Mouse (Mus musculus) intestine, embryonic 16.5 days (tissue): Measurements from ENCODE around the gene Sik1. TPM values are rescaled to one million over a fixed set of nuclear protein-coding genes. Genes with fewer than 3 reads are reported as not detected.

ENCODE experiments used
- ATAC-seq: fragments of 200-750 bp; cut with Nextera tagmentation; 2 replicates; pipeline ENCODE4 v1.8.0; 2017; ENCODE audit warnings: moderate TSS enrichment, moderate library complexity
- H3K27ac ChIP-seq: fragments of 300-500 bp; sonication (generic); 2 replicates; pipeline ENCODE4 v1.5.1; 2014; ENCODE audit warnings: mild to moderate bottlenecking, low read length
- H3K27me3 ChIP-seq: fragments of 300-500 bp; sonication (generic); replicated peaks from 2 replicates; pipeline ENCODE4 v1.6.1; 2014; ENCODE audit warnings: low read length, control low read depth, mixed read lengths; ENCODE audit not compliant: control insufficient read depth, insufficient read depth
- H3K36me3 ChIP-seq: fragments of 300-500 bp; sonication (generic); 2 replicates; pipeline ENCODE4 v1.6.1; 2014; ENCODE audit warnings: low read length, control low read depth; ENCODE audit not compliant: control insufficient read depth, insufficient read depth
- H3K4me1 ChIP-seq: fragments of 300-500 bp; sonication (generic); 2 replicates; pipeline ENCODE4 v1.6.1; 2014; ENCODE audit warnings: low read length, control low read depth, mixed read lengths; ENCODE audit not compliant: control insufficient read depth, insufficient read depth
- H3K4me2 ChIP-seq: fragments of 300-500 bp; sonication (generic); 2 replicates; pipeline ENCODE4 v1.6.1; 2014; ENCODE audit warnings: low read depth, low read length, control low read depth
- H3K4me3 ChIP-seq: fragments of 300-500 bp; sonication (generic); 2 replicates; pipeline ENCODE4 v1.5.1; 2014; ENCODE audit warnings: mild to moderate bottlenecking, low read length
- H3K9ac ChIP-seq: fragments of 300-500 bp; sonication (generic); 2 replicates; pipeline ENCODE4 v1.6.1; 2014; ENCODE audit warnings: low read depth, low read length
- H3K9me3 ChIP-seq: fragments of 300-500 bp; sonication (generic); 2 replicates; pipeline ENCODE4 v1.6.1; 2016; ENCODE audit warnings: low read length, control low read depth; ENCODE audit not compliant: control insufficient read depth
- WGBS: fragments of 180-500 bp; shearing (Covaris S2); extraction: QIAGEN DNeasy Blood & Tissue Kit; methylation state at CpG from one replicate; pipeline ENCODE4 v1.1.7; 2014; 5-methylcytosine and 5-hydroxymethylcytosine counted together
- polyA plus RNA-seq: library from polyadenylated mRNA; unstranded; fragments of >200 nt; fragmentation: Nextera tagmentation; extraction: Ambion mirVana; gene quantifications from 2 replicates; pipeline ENCODE4 v1.2.1, GENCODE M21; 2015

The Sik1 gene
- polyA plus RNA-seq, 1 experiment from 2014 or later, result 5.7 TPM

DNA sequence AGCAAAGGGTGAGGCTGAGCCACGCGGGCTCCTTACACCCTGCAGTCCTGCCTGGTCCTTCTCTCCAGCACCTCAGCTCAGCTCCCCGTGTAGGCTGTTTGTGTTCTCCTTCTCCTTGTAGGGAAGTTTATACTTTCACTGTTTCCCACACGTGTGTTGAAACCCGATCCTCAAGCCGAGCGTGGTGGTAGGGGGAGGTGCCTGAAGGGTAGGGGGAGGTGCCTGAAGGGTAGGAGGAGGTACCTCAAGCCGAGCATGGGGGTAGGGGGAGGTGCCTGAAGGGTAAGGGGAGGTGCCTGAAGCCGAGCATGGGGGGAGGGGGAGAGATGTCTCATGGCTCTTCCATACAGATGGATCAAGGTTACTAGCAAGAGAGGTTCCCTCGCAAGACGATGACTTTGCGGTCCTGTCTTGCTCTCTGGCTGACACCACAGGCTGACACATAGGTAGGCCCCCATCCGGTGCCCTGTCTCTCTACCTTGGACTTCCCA lies 15.4 kb upstream of the Sik1 start:
- Histone ChIP-seq H3K4me2 (peak overlapping the region; percentile 17; the same call in 1 of the 2 replicates), H3K9ac (no peak overlapping the region), H3K4me1 (peaks cover 19% of the 10 kb centered on the region), H3K36me3 (no peaks in the 10 kb centered on the region), H3K27me3 (no peaks in the 10 kb centered on the region), H3K9me3 (no peaks in the 10 kb centered on the region), H3K27ac (no peak overlapping the region), H3K4me3 (no peak overlapping the region)
- WGBS, result 23% methylated on average over 13 of the region's 13 CpGs
- ATAC-seq, result peak; percentile 39; the same call in 1 of the 2 replicates

DNA sequence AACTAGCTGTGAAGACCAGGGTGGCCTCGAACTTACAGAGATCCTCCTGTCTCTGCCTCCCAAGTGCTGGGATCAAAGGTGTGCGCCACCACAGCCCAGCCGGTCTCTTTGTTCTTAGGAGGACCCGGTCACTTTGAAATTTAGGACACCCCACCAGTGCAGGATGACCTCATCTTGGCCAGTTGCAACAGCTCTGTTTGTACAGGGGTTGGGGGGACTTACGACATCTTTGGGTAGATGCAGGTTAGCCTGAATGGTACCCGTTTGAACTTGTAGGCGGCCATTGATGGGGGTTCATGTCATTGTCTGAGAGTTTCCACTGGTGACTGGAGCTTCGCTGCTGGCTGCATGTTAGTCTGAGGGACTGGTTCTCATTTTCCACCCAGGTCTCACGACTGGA lies 14.8 kb upstream of the Sik1 start:
- ATAC-seq, result no peak
- no peaks in the 10 kb centered on the region for H3K9me3 ChIP-seq
- no peak overlapping the region for H3K4me3 ChIP-seq
- no peak overlapping the region for H3K9ac ChIP-seq
- peaks cover 19% of the 10 kb centered on the region for H3K4me1 ChIP-seq
- no peak overlapping the region for H3K27ac ChIP-seq
- no peaks in the 10 kb centered on the region for H3K36me3 ChIP-seq
- H3K4me2 ChIP-seq, result peak overlapping the region; percentile 17; the same call in 1 of the 2 replicates
- no peaks in the 10 kb centered on the region for H3K27me3 ChIP-seq
- 79% methylated on average over 9 of the region's 9 CpGs for WGBS

DNA sequence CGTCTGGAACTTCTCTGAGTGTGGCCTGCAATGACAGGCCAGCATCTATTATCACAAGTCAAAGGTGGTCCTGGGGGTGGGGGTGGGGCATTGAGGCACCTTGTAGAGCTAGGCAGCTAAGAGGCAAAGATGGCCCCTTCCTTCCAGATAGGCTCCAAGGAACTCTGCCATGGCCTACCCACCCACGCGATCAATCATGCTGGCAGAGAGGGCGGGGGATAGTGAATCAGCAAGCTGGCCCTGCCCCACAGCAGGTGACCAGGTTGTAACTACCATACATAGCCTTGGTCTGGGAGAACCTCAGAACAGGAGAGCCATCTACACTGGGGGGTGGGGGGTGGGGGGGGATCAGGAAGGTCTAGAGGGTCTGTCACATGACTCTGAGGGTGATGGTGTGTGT lies 12.5 kb upstream of the Sik1 start:
- Histone ChIP-seq H3K27me3 (no peaks in the 10 kb centered on the region), H3K4me3 (no peak overlapping the region), H3K9me3 (no peaks in the 10 kb centered on the region), H3K4me2 (no peak overlapping the region), H3K36me3 (no peaks in the 10 kb centered on the region), H3K27ac (no peak overlapping the region), H3K4me1 (peaks cover 19% of the 10 kb centered on the region), H3K9ac (no peak overlapping the region)
- peak; percentile 27; the same call in 1 of the 2 replicates for ATAC-seq
- WGBS, result 71% methylated on average over 4 of the region's 4 CpGs

DNA sequence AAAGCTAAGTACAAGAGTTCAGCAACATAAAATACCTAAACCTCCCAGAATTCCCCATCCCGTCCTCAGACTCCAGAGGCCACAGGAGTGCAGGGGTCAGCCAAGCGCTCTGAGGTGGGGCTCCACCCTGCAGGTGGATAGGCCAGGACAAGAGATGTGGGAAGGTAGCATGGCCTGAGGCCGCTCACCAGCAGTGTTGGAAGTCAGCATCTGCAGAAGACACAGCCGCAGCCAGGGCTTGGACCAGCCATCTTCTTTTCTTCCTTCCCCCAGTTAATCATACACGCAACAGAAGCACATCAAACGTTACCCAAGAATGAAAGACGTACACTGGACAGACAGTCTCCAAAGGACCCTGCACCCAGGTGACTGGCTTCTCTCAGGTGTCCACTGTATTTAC lies 11.5 kb upstream of the Sik1 start:
- Histone ChIP-seq H3K4me2 (no peak overlapping the region), H3K9me3 (no peaks in the 10 kb centered on the region), H3K4me3 (no peak overlapping the region), H3K4me1 (peaks cover 18% of the 10 kb centered on the region), H3K36me3 (no peaks in the 10 kb centered on the region), H3K9ac (no peak overlapping the region), H3K27ac (no peak overlapping the region), H3K27me3 (no peaks in the 10 kb centered on the region)
- ATAC-seq, result no peak
- WGBS, result 95% methylated on average over 7 of the region's 7 CpGs

DNA sequence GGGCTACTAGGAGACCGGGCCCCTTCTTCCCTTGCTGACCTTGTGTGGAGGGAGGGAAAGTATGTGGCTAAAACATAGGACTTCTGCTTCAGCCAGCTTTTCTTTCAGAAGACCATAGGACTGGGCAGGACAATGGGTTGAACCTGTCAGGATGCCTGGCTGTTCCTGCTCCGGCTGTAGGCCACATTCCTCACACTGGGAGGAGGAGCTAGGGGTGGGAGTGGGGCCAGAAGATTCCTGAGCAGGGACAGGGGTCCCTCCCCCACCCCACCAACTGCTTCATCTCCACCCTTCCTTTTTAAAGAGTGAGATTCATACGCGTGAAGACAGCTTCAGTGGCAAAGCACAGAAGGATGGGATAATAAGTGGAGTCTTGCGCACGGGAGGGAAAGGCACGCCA lies 10.0 kb upstream of the Sik1 start:
- H3K4me2 ChIP-seq, result no peak overlapping the region
- H3K9me3 ChIP-seq, result no peaks in the 10 kb centered on the region
- H3K9ac ChIP-seq, result no peak overlapping the region
- ATAC-seq, result no peak
- H3K36me3 ChIP-seq, result no peaks in the 10 kb centered on the region
- H3K27me3 ChIP-seq, result no peaks in the 10 kb centered on the region
- no peak overlapping the region for H3K4me3 ChIP-seq
- peaks cover 6% of the 10 kb centered on the region; the same call in 1 of the 2 replicates for H3K4me1 ChIP-seq
- 71% methylated on average over 7 of the region's 7 CpGs for WGBS
- no peak overlapping the region for H3K27ac ChIP-seq

DNA sequence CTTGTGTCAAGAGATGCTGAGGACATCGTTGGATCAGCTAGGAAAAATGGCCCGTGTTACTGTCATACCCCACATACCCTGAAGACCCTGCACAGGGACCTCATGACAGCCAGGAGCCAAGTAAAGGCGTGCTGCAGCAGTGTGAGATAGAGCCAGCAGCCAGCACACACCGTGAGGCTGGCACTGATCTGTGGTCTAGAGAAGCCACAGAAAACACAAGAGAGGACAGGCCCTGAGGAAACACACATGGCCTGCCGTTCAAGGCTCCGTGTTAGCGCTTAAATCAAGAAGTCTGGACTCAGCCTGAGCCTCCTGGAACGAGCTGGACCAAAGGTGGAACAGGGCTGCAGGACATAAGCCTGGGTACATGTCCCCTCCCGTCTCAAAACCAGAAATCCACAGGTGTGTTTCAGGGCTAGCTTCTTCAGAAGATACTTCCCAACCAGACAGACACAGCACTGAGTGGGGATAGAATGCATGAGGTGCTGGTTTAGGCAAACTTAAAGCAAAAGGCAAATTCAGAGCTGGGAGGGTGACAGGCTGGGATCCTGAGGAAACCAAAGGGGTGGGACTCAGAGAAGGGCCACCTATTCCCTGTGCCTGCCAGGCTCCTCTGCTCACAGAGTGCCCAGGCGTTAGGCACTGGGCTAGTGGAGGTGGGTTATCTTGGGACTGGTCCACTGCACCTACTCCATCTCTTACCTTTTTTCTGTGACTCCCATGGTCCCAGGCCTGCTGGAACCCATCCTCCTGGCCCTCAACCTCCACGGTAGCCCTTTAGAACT lies 9.3 kb upstream of the Sik1 start:
- Histone ChIP-seq H3K27ac (no peak overlapping the region), H3K9me3 (no peaks in the 10 kb centered on the region), H3K9ac (no peak overlapping the region), H3K4me1 (0 out of 2 replicates have a peak, but pooled peaks cover 4% of the 10 kb centered on the region), H3K4me3 (no peak overlapping the region), H3K4me2 (no peak overlapping the region), H3K36me3 (no peaks in the 10 kb centered on the region), H3K27me3 (no peaks in the 10 kb centered on the region)
- no peak for ATAC-seq
- WGBS, result 70% methylated on average over 11 of the region's 11 CpGs

DNA sequence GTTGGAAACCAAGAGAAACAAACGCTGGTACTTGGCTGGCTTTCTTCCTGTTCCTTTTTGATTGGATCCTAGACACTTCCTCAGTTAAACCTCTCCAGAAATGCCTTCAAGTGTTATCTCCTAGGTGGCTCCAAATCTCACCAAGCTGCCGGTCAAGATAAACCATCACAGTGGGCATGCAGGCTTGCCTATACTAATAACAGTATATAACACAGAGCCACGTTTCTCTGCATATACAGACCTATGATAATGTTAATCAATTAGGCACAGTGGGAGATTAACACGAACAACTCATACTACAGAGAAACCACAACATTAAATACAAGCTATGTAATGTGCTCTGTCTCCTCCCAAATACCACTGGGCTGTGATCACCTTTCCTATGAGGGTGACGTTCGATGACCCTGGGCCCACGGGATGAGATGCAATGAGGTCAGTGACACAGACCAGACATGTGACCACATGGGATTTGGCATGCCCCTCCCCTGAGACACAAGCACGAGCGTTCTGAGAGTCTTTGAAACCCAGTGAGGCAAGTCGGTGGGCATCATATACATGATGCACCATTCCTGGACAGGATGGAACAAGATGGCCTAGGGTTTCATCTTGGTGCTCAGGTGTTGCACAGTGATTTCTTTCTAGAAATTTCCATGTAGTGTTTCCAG lies 7.7 kb upstream of the Sik1 start:
- Histone ChIP-seq H3K27me3 (no peaks in the 10 kb centered on the region), H3K36me3 (no peaks in the 10 kb centered on the region), H3K9me3 (no peaks in the 10 kb centered on the region), H3K4me2 (no peak overlapping the region), H3K4me1 (0 out of 2 replicates have a peak, but pooled peaks cover 1% of the 10 kb centered on the region), H3K27ac (no peak overlapping the region), H3K4me3 (no peak overlapping the region), H3K9ac (no peak overlapping the region)
- no peak for ATAC-seq
- WGBS, result 84% methylated on average over 10 of the region's 10 CpGs

DNA sequence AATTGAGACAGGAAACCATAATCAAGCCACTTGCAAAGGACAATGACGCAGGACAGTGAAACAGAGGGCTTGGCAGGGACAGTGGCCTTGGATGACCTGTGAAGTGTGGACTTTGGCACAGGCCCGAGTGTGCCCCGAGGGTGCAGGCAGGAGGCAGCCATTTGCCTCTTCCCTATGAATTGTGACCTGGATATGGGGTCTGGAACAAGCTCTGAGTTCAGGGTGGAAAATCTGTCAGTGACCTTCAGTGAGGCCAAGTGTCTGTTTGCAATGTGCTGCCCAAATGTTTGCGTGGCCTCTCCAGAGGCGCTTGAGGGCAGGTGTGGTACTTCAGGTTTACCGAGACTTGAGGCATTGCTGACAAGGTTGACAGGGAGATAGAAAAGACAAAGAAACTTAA lies 6.5 kb upstream of the Sik1 start:
- Histone ChIP-seq H3K9me3 (no peaks in the 10 kb centered on the region), H3K27ac (no peak overlapping the region), H3K4me2 (no peak overlapping the region), H3K27me3 (no peaks in the 10 kb centered on the region), H3K4me1 (peaks cover 2% of the 10 kb centered on the region; the same call in 1 of the 2 replicates), H3K36me3 (no peaks in the 10 kb centered on the region), H3K4me3 (no peak overlapping the region), H3K9ac (no peak overlapping the region)
- ATAC-seq, result no peak
- 56% methylated on average over 6 of the region's 6 CpGs for WGBS

DNA sequence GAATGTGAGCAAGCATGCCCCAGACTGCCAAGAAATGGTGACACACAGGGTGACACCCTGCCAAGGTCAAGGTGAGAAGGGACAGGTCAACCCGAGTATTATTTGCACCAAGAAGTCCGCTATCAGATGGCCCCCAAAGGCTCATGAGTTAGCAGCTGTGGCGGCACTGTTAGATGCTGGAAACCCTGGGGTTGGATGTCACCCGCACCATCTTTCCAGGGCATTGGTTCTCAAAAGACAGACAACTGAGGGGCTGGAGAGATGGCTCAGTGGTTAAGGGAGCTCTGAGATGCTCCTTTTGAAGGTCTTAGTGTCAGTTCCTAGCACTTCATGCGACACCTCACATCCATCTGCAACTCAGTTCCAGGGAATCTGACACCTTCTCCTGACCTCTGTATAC lies 6.1 kb upstream of the Sik1 start:
- H3K4me2 ChIP-seq, result no peak overlapping the region
- WGBS, result 86% methylated on average over 5 of the region's 5 CpGs
- no peak overlapping the region for H3K27ac ChIP-seq
- no peak for ATAC-seq
- peaks cover 7% of the 10 kb centered on the region for H3K4me1 ChIP-seq
- no peak overlapping the region for H3K9ac ChIP-seq
- no peak overlapping the region for H3K4me3 ChIP-seq
- H3K27me3 ChIP-seq, result no peaks in the 10 kb centered on the region
- no peaks in the 10 kb centered on the region for H3K9me3 ChIP-seq
- no peaks in the 10 kb centered on the region for H3K36me3 ChIP-seq
